Mouse (Mus musculus) liver, adult 2 months (tissue): ENCODE data around the gene Dnah3. TPM values are rescaled to one million over a fixed set of nuclear protein-coding genes. Genes with fewer than 3 reads are reported as not detected.
A peak's percentile ranks its signal among the peaks of the same experiment; 100 is the strongest.

Experiments used
- DNase-seq: peaks from one replicate; pipeline ENCODE4 v3.0.0-alpha.2; 2011; ENCODE audit warnings: low read depth, low spot score; ENCODE audit errors: extremely low read depth
- H3K27ac ChIP-seq: fragments of 200-500 bp; replicated peaks from 2 replicates; pipeline ENCODE4 v1.5.1; 2012; ENCODE audit warnings: low read depth, mild to moderate bottlenecking, control low read depth, inconsistent platforms, low read length; ENCODE audit not compliant: insufficient read depth
- H3K27me3 ChIP-seq: fragments of 200-500 bp; 2 replicates; pipeline ENCODE4 v1.6.1; 2012; ENCODE audit warnings: mild to moderate bottlenecking, moderate library complexity, low read length, inconsistent platforms; ENCODE audit not compliant: control insufficient read depth, insufficient read depth
- H3K36me3 ChIP-seq: fragments of 200-500 bp; 2 replicates; pipeline ENCODE4 v1.6.1; 2012; ENCODE audit warnings: low read length, inconsistent platforms; ENCODE audit not compliant: control insufficient read depth, insufficient read depth
- H3K4me1 ChIP-seq: fragments of 200-500 bp; 2 replicates; pipeline ENCODE4 v1.6.1; 2011; ENCODE audit warnings: low read length; ENCODE audit not compliant: control insufficient read depth, insufficient read depth
- H3K4me3 ChIP-seq: fragments of 200-500 bp; 2 replicates; pipeline ENCODE4 v1.5.1; 2011; ENCODE audit warnings: low read depth, mild to moderate bottlenecking, control low read depth, low read length, moderate library complexity; ENCODE audit not compliant: insufficient read depth
- H3K79me2 ChIP-seq: fragments of 200-500 bp; 2 replicates; pipeline ENCODE4 v1.6.1; 2012; ENCODE audit warnings: inconsistent platforms, mild to moderate bottlenecking, low read length, moderate library complexity; ENCODE audit not compliant: control insufficient read depth, insufficient read depth
- H3K9ac ChIP-seq: fragments of 200-500 bp; 2 replicates; pipeline ENCODE4 v1.6.1; 2012; ENCODE audit warnings: low read depth, mild to moderate bottlenecking, control low read depth, inconsistent platforms, low read length
- CTCF ChIP-seq: fragments of 200-500 bp; IDR thresholded peaks from 2 replicates; pipeline ENCODE4 v1.5.1; 2011; ENCODE audit warnings: low read depth, low read length, control low read depth
- POLR2A ChIP-seq: fragments of 200-500 bp; IDR thresholded peaks from 2 replicates; pipeline ENCODE4 v1.6.1; 2011; ENCODE audit warnings: low read length, control low read depth; ENCODE audit not compliant: insufficient read depth; ENCODE audit errors: extremely low read depth
- WGBS: fragments of 180-500 bp; shearing (Covaris S2); methylation state at CpG from one replicate; pipeline ENCODE4 v1.1.7; 2018; 5-methylcytosine and 5-hydroxymethylcytosine counted together
- polyA plus RNA-seq: library from polyadenylated mRNA; depleted of rRNA; stranded (reverse); fragments of >200 nt; gene quantifications from 2 replicates; pipeline ENCODE4 v1.2.3, GENCODE M21; 2012; rRNA removed
- total RNA-seq: library from RNA; depleted of rRNA; stranded (reverse); fragments of >200 nt; gene quantifications from 2 replicates; pipeline ENCODE4 v1.2.3, GENCODE M21; 2014; rRNA removed

Dnah3 gene
- total and polyA plus RNA-seq, 2 experiments = not detected

GRCm38 (mm10) chr7:119879171-119879570 lies 215.9 kb downstream of the Dnah3 start:
- Histone ChIP-seq H3K36me3 (peaks cover 6% of the 10 kb centered on the region; the same call in 1 of the 2 replicates), H3K27ac (no peak overlapping the region), H3K4me1 (peaks cover 20% of the 10 kb centered on the region), H3K27me3 (no peaks in the 10 kb centered on the region), H3K4me3 (no peak overlapping the region), H3K9ac (no peak overlapping the region), H3K79me2 (peaks cover 18% of the 10 kb centered on the region; the same call in 1 of the 2 replicates)
- TF ChIP-seq CTCF (no peak), POLR2A (no peak)
- peak; percentile 35 for DNase-seq
- 75% methylated on average over 4 of the region's 4 CpGs for WGBS

- no peak overlapping the region for H3K9ac ChIP-seq
- peak; percentile 94 for DNase-seq
- H3K4me1 ChIP-seq = peaks cover 18% of the 10 kb centered on the region
- peaks cover 25% of the 10 kb centered on the region; the same call in 1 of the 2 replicates for H3K79me2 ChIP-seq
- no peak overlapping the region for H3K4me3 ChIP-seq
- H3K27me3 ChIP-seq = no peaks in the 10 kb centered on the region
- TF ChIP-seq POLR2A (no peak), CTCF (no peak)
- 53% methylated on average over 3 of the region's 3 CpGs for WGBS
- peaks cover 6% of the 10 kb centered on the region; the same call in 1 of the 2 replicates for H3K36me3 ChIP-seq
- H3K27ac ChIP-seq = no peak overlapping the region
These were observed 219.2 kb downstream of the Dnah3 start for GRCm38 (mm10) chr7:119875776-119876440.

GRCm38 (mm10) chr7:119873050-119873449 lies 222.0 kb downstream of the Dnah3 start:
- 65% methylated on average over 2 of the region's 2 CpGs for WGBS
- peaks cover 11% of the 10 kb centered on the region; the same call in 1 of the 2 replicates for H3K79me2 ChIP-seq
- H3K27me3 ChIP-seq = no peaks in the 10 kb centered on the region
- H3K36me3 ChIP-seq = peaks cover 9% of the 10 kb centered on the region
- H3K9ac ChIP-seq = no peak overlapping the region
- no peak overlapping the region for H3K4me3 ChIP-seq
- DNase-seq = no peak
- no peak for TF ChIP-seq CTCF
- TF ChIP-seq POLR2A = no peak
- H3K4me1 ChIP-seq = peaks cover 3% of the 10 kb centered on the region; the same call in 1 of the 2 replicates
- H3K27ac ChIP-seq = no peak overlapping the region

Other genes with a start within 250 kb of the Dnah3 start
- gene Lyrm1, start 199.4 kb downstream of the Dnah3 start, total RNA-seq = 4.6 and 6.2 TPM in 2 replicates
- 0.95 and 1.2 TPM in 2 replicates for gene Lyrm1, start 199.4 kb downstream of the Dnah3 start, polyA plus RNA-seq
- gene Dcun1d3, start 199.0 kb downstream of the Dnah3 start, total RNA-seq = 5.3 and 5.6 TPM in 2 replicates
- 3.2 and 5.7 TPM in 2 replicates for gene Dcun1d3, start 199.0 kb downstream of the Dnah3 start, polyA plus RNA-seq
- gene Tmem159, start 7.1 kb upstream of the Dnah3 start, total RNA-seq = 3.0 and 3.5 TPM in 2 replicates
- gene Tmem159, start 7.1 kb upstream of the Dnah3 start, polyA plus RNA-seq = 1.8 and 3.2 TPM in 2 replicates
- not detected in 2 replicates for gene Zp2, start 50.0 kb upstream of the Dnah3 start, total RNA-seq
- gene Zp2, start 50.0 kb upstream of the Dnah3 start, polyA plus RNA-seq = not detected in 2 replicates
- 36.0 and 40.0 TPM in 2 replicates for gene Anks4b, start 78.6 kb upstream of the Dnah3 start, total RNA-seq
- gene Anks4b, start 78.6 kb upstream of the Dnah3 start, polyA plus RNA-seq = 15.8 and 17.0 TPM in 2 replicates
- gene Crym, start 106.8 kb upstream of the Dnah3 start, total RNA-seq = 1.0 and 1.4 TPM in 2 replicates
- 1.0 and 2.0 TPM in 2 replicates for gene Crym, start 106.8 kb upstream of the Dnah3 start, polyA plus RNA-seq
- gene Abca14, start 108.7 kb upstream of the Dnah3 start, total RNA-seq = 0.18 and 0.20 TPM in 2 replicates
- gene Abca14, start 108.7 kb upstream of the Dnah3 start, polyA plus RNA-seq = 0.05 TPM in 1 of 2 replicates, not detected in the other
- not detected in 2 replicates for gene Abca15, start 233.4 kb upstream of the Dnah3 start, total RNA-seq
- not detected in 2 replicates for gene Abca15, start 233.4 kb upstream of the Dnah3 start, polyA plus RNA-seq